Mouse (Mus musculus): Measurements from ENCODE around the gene Wdr95. TPM values are rescaled to one million over a fixed set of nuclear protein-coding genes. Genes with fewer than 3 reads are reported as not detected.

Wdr95 gene
- polyA plus RNA-seq, 3 experiments from 2014 or later, result 3.0 TPM; not detected in 2

Other genes with a start within 250 kb of the Wdr95 start
- gene Medag, start 116.9 kb upstream of the Wdr95 start, polyA plus RNA-seq (2017; shearing (Covaris generic)), result 1 to 10 TPM in 1 of 3 experiments, under 1 TPM in 1, not detected in 1; 0.49 to 1.6 TPM
- gene Tex26, start 89.0 kb upstream of the Wdr95 start, polyA plus RNA-seq (2017; shearing (Covaris generic)), result not detected
- 10 to 100 TPM; 15.8 to 35.5 (median 20.2) TPM for gene Hsph1, start 107.7 kb downstream of the Wdr95 start, polyA plus RNA-seq (2017; shearing (Covaris generic))
- gene B3glct, start 149.6 kb downstream of the Wdr95 start, polyA plus RNA-seq (2017; shearing (Covaris generic)), result 1 to 10 TPM; 1.7 to 3.8 (median 2.8) TPM

Measured in inflammation-experienced regulatory T-cells, adult 6 months (primary cell).